Mouse (Mus musculus): ENCODE measurements around the gene Gli3. TPM values are rescaled to one million over a fixed set of nuclear protein-coding genes. Genes with fewer than 3 reads are reported as not detected.

Gli3 gene
- total and polyA plus RNA-seq, 3 experiments = 1.3 to 1.9 (median 1.8) TPM

DNA sequence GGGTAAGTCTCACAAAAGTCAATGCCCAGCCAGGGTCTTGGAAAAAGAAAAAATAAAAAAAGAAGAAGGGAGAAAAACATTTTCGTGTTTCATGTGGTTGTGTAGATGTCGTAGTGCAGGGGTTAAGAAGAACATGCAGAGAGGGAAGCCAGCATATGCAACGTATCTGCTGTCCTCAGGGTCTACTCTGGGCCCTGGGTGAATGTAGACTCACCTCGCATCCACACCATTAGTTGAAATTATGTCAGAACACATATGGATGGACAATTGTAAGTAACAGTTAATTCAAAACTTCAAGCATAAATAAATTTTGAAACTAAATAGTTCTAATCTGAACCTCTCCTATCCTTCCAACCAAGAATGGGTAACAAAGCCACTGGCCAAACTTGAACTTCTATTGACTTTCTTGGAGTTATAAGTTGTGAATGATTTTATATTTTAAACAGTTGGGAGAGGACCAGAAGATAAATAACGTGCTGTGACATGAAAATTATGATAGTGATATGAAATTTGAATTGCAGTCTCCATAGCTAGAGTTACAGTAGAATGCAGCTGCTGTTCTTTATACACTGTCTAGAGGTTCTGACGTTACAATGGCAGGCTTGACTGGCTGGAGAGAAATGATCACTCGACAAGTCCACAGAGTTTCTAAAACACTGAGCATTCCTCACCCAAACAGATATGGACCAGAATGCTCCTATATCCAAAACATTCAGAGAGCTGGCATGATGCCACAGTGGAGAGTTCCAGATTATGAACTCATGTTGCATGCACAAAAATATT is 16.1 kb upstream of the Gli3 start:
- Histone ChIP-seq H3K4me1 (ENCODE audit: control insufficient read depth, insufficient read depth, low read length) (no peaks in the 10 kb centered on the region), H3K36me3 (ENCODE audit: control insufficient read depth, insufficient read depth, low read length) (no peaks in the 10 kb centered on the region), H3K9ac (ENCODE audit: low read depth, low read length) (no peak overlapping the region), H3K27me3 (ENCODE audit: control insufficient read depth, insufficient read depth, low read length) (no peaks in the 10 kb centered on the region), H3K79me2 (replicated peaks; ENCODE audit: control insufficient read depth, insufficient read depth, low read length) (no peaks in the 10 kb centered on the region), H3K27ac (no peak overlapping the region), H3K4me3 (no peak overlapping the region)
- intact Hi-C loops (cut with DNase I) = no loop called here
- DNase-seq = no peak
- WGBS = 63% methylated on average over 7 of the region's 7 CpGs
- no peak for TF ChIP-seq EP300 (IDR thresholded peaks at IDR 0.05; ENCODE audit: insufficient read depth, low read depth, low read length)
- TF ChIP-seq CTCF (IDR thresholded peaks at IDR 0.05) = no peak
- no peak for TF ChIP-seq POLR2A (IDR thresholded peaks at IDR 0.05; ENCODE audit: insufficient read depth, low read depth, low read length)

DNA sequence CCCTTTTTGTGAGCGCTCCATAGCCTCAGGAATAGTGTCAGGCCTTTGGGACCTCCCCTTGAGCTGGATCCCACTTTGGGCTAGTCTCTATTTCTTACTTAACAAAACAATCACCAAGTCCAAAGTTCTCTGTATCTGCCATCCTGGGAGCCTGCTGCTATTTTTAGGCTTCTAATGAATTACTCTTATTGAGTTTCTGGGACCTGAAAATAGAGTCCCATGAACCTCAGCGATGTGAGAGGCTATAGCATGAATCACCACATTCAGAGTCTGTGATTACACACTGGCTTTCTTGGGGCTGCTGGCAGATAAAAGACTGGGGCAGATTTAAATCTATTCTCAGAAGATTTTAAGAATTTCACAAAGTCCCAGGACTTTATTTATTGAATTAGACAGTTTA is 12.1 kb upstream of the Gli3 start:
- no peaks in the 10 kb centered on the region for H3K79me2 ChIP-seq (replicated peaks; ENCODE audit: control insufficient read depth, insufficient read depth, low read length)
- TF ChIP-seq EP300 (IDR thresholded peaks at IDR 0.05; ENCODE audit: insufficient read depth, low read depth, low read length) (no peak), POLR2A (IDR thresholded peaks at IDR 0.05; ENCODE audit: insufficient read depth, low read depth, low read length) (no peak), CTCF (IDR thresholded peaks at IDR 0.05) (no peak)
- H3K9ac ChIP-seq (ENCODE audit: low read depth, low read length) = no peak overlapping the region
- intact Hi-C loops (cut with DNase I) = no loop called here
- H3K4me3 ChIP-seq = no peak overlapping the region
- WGBS = 45% methylated on average over 2 of the region's 2 CpGs
- no peaks in the 10 kb centered on the region for H3K4me1 ChIP-seq (ENCODE audit: control insufficient read depth, insufficient read depth, low read length)
- DNase-seq = no peak
- H3K27me3 ChIP-seq (ENCODE audit: control insufficient read depth, insufficient read depth, low read length) = no peaks in the 10 kb centered on the region
- H3K36me3 ChIP-seq (ENCODE audit: control insufficient read depth, insufficient read depth, low read length) = no peaks in the 10 kb centered on the region
- no peak overlapping the region for H3K27ac ChIP-seq

DNA sequence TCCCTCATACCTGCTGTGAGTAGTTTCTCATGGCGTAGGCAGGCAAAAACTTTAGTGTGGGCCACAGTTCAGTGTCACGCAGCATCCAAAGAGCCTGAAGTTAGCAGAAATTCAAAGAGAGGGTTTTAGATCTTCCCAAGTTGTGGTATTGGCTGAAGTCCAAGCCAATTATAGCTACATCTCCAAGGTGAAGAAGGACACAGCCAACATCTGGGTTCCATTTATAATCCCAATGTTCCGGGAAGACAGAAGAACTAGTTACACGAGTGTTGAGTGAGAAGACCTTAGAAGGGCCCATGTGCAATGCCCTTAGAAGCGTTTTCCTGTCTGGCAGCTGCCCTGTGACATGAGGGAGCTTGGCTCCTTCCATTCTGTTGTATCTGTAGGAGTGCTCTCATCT is 5.2 kb upstream of the Gli3 start:
- no peak for DNase-seq
- no peak overlapping the region for H3K27ac ChIP-seq
- H3K79me2 ChIP-seq (replicated peaks; ENCODE audit: control insufficient read depth, insufficient read depth, low read length) = no peaks in the 10 kb centered on the region
- no peak overlapping the region for H3K4me3 ChIP-seq
- no peaks in the 10 kb centered on the region for H3K27me3 ChIP-seq (ENCODE audit: control insufficient read depth, insufficient read depth, low read length)
- 73% methylated on average over 5 of the region's 5 CpGs for WGBS
- intact Hi-C loops (cut with DNase I) = no loop called here
- no peak overlapping the region for H3K9ac ChIP-seq (ENCODE audit: low read depth, low read length)
- no peak for TF ChIP-seq CTCF (IDR thresholded peaks at IDR 0.05)
- TF ChIP-seq POLR2A (IDR thresholded peaks at IDR 0.05; ENCODE audit: insufficient read depth, low read depth, low read length) = no peak
- TF ChIP-seq EP300 (IDR thresholded peaks at IDR 0.05; ENCODE audit: insufficient read depth, low read depth, low read length) = no peak
- H3K36me3 ChIP-seq (ENCODE audit: control insufficient read depth, insufficient read depth, low read length) = no peaks in the 10 kb centered on the region
- H3K4me1 ChIP-seq (ENCODE audit: control insufficient read depth, insufficient read depth, low read length) = no peaks in the 10 kb centered on the region

DNA sequence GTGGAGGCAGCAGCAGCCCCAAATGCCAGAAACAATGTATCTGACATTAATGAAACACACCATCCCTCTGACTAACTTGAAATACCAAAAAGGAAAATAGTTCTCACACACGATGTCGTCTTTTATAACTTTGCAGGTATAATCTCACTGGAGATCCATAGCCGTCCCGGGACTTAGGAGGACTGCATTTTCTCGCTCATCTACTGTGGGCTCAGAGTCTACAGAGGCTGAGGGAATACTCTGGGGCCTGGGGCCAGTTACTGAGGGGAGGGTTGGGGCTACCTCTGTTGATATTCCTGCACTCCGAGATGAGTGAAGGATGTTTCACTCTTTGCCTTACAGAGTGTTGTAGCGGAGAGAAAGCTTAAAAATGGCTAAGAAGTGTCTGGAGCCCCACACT is 1.1 kb upstream of the Gli3 start:
- Histone ChIP-seq H3K4me1 (ENCODE audit: control insufficient read depth, insufficient read depth, low read length) (no peaks in the 10 kb centered on the region), H3K27me3 (ENCODE audit: control insufficient read depth, insufficient read depth, low read length) (no peaks in the 10 kb centered on the region), H3K27ac (no peak overlapping the region), H3K79me2 (replicated peaks; ENCODE audit: control insufficient read depth, insufficient read depth, low read length) (no peaks in the 10 kb centered on the region), H3K9ac (ENCODE audit: low read depth, low read length) (no peak overlapping the region), H3K4me3 (no peak overlapping the region), H3K36me3 (ENCODE audit: control insufficient read depth, insufficient read depth, low read length) (no peaks in the 10 kb centered on the region)
- TF ChIP-seq POLR2A (IDR thresholded peaks at IDR 0.05; ENCODE audit: insufficient read depth, low read depth, low read length) (no peak), EP300 (IDR thresholded peaks at IDR 0.05; ENCODE audit: insufficient read depth, low read depth, low read length) (no peak), CTCF (IDR thresholded peaks at IDR 0.05) (no peak)
- intact Hi-C loops (cut with DNase I) = loop anchor here (10.0 kb wide), 1 partner anchor 133 kb away; no protein-coding TSS in a partner anchor
- 42% methylated on average over 7 of the region's 7 CpGs for WGBS
- DNase-seq = no peak

DNA sequence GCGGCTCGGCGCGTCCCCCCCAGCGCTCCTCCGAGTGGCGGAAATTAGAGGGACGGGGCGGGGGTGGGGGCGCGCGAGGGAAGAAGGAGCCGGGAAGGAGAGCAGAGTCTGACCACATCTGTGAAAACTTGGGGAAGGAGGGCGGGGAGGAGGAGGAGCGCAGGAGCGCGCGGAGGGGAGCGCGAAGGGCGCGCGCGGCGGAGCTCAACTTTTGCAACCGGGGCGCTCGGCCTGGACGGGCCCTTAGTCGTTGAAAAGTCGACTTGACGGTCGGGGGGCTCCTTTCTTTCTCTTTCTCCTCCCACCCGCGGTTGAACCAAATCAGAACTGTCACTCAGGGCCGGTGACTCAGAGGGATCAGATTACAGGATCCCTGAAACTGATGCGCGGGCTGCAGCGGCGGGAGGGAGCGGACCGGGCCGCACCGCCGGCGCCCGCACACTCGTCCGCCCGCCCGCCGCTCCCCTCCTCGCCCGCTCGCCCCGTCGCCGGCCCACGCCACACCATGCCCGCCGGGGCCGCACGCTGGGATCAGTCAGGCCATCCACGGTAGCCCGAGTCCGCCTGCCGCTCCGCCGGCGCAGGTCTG is 551 bp downstream of the Gli3 start:
- H3K79me2 ChIP-seq (replicated peaks; ENCODE audit: control insufficient read depth, insufficient read depth, low read length) = no peaks in the 10 kb centered on the region
- H3K4me1 ChIP-seq (ENCODE audit: control insufficient read depth, insufficient read depth, low read length) = no peaks in the 10 kb centered on the region; the same call in 1 of the 2 replicates
- no peaks in the 10 kb centered on the region for H3K27me3 ChIP-seq (ENCODE audit: control insufficient read depth, insufficient read depth, low read length)
- peak overlapping the region; percentile 60 for H3K4me3 ChIP-seq
- TF ChIP-seq CTCF (IDR thresholded peaks at IDR 0.05) (no peak), POLR2A (IDR thresholded peaks at IDR 0.05; ENCODE audit: insufficient read depth, low read depth, low read length) (no peak), EP300 (IDR thresholded peaks at IDR 0.05; ENCODE audit: insufficient read depth, low read depth, low read length) (no peak)
- H3K36me3 ChIP-seq (ENCODE audit: control insufficient read depth, insufficient read depth, low read length) = no peaks in the 10 kb centered on the region
- H3K27ac ChIP-seq = peak overlapping the region; percentile 60
- under 1% methylated on average over 63 of the region's 70 CpGs for WGBS
- DNase-seq = peak; percentile 68 to 69
- intact Hi-C loops (cut with DNase I) = loop anchor here (10.0 kb wide), 1 partner anchor 131 kb away; no protein-coding TSS in a partner anchor
- peak overlapping the region; percentile 87 for H3K9ac ChIP-seq (ENCODE audit: low read depth, low read length)

DNA sequence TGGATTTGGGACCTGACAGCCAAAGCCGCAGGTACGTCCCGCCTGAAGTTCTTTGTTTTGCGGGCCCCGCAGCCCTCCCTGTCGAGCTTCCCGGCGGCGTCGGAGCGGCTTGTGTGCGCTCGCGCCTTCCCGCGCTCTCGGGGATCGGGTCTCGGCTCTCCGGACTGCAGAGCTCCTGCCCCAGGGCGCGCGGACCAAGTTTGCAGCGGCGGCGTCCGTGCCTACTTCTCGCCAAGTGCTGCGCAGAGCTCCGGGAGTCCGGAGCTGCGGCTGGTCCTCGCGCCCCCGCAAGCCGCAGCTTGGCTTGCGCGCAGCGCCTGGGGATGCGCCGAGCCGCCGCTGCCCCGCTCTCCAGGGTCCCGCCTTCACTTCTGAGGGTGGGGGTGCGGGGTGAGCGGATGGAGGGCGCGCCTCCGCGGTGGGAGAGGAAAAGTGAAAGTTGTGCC is 1.1 kb downstream of the Gli3 start:
- DNase-seq = peak; percentile 59 to 69
- no peak for TF ChIP-seq CTCF (IDR thresholded peaks at IDR 0.05)
- no peak for TF ChIP-seq EP300 (IDR thresholded peaks at IDR 0.05; ENCODE audit: insufficient read depth, low read depth, low read length)
- no peak for TF ChIP-seq POLR2A (IDR thresholded peaks at IDR 0.05; ENCODE audit: insufficient read depth, low read depth, low read length)
- peak overlapping the region; percentile 60 for H3K4me3 ChIP-seq
- H3K4me1 ChIP-seq (ENCODE audit: control insufficient read depth, insufficient read depth, low read length) = no peaks in the 10 kb centered on the region; the same call in 1 of the 2 replicates
- no peaks in the 10 kb centered on the region for H3K27me3 ChIP-seq (ENCODE audit: control insufficient read depth, insufficient read depth, low read length)
- H3K36me3 ChIP-seq (ENCODE audit: control insufficient read depth, insufficient read depth, low read length) = no peaks in the 10 kb centered on the region
- under 1% methylated on average over 51 of the region's 51 CpGs for WGBS
- H3K27ac ChIP-seq = peak overlapping the region; percentile 60
- peak overlapping the region; percentile 87 for H3K9ac ChIP-seq (ENCODE audit: low read depth, low read length)
- intact Hi-C loops (cut with DNase I) = loop anchor here (10.0 kb wide), 1 partner anchor 131 kb away; no protein-coding TSS in a partner anchor
- no peaks in the 10 kb centered on the region for H3K79me2 ChIP-seq (replicated peaks; ENCODE audit: control insufficient read depth, insufficient read depth, low read length)
